Mouse (Mus musculus) kidney, adult 8-10 months (tissue): ENCODE measurements at regions not wholly inside any gene's neighbourhood (a gene's known extent, or its start where the extent isn't known, plus 50 kb on each side); places are given as distances from the start of the nearest gene placed in this dataset.
A peak's percentile ranks its signal among the peaks of the same experiment; 100 is the strongest.

ENCODE experiments used
- DNase-seq, 2 experiments: peaks; one replicate each; pipeline ENCODE4 v3.0.0; 2022

DNA sequence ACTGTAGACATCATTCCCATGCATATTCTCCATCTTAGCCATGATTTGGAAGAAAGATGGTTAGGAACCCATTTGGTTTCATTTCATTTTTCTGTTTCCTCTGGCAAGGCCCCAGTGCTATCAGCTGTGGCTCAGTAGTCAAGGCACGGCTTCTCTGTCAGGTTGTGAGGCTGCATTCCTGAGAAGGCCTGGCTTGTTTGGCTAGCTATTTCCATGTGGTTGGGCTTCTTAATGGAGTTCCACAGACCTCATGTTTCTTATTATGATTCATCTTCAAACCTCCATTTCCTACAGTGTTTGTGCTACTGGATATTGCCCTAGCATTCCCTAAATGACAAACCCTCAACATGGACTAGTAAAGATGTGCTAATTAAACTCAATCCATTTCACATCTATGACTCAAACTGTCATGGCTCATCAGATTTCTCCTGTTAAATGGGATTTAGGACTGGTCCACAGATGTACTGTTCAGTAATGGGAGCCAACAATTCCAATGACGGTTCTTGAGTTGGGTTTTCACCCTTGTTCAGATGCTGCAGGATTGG, 459.0 kb upstream of the Pou3f3 start:
- DNase-seq: no peak

DNA sequence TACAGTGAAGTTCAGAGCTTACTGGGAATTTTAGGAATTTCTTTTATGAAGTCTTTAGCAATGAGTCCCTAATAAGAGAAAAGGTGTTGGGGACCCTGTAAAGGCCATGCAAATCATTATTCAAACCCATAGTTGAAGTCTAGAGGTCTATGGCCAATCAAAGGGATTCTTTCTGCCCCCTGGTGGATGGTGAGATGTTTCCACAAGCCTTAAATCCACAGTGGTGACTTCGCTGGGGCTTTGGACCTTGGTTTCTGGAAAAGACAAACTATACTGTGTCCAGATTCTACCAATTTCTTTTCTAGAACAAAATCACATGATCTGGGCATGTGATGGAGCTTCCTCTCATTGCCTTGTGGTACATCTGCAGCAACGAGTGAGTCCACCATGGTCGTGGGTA, 457.2 kb upstream of the Pou3f3 start:
- DNase-seq: no peak

DNA sequence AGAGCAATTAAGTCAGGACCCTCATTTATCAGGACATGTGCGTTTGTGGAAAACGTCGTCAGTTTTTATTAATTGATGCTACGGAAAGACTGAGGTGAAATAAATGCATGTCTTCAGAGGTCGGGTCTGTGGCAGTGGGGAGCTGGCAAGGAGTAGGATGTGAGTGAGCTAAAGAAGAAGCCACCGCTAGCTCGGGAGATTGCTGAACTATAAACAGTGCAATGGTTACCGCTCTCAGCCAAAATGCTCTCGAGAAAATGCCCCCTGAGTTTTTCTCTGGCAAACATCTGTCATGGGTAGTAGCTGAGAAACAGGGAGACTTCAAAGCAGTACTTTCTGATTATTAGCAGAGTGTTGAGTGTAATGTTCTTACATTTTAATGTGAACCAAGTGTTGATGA, 454.4 kb upstream of the Pou3f3 start:
- DNase-seq: no peak

DNA sequence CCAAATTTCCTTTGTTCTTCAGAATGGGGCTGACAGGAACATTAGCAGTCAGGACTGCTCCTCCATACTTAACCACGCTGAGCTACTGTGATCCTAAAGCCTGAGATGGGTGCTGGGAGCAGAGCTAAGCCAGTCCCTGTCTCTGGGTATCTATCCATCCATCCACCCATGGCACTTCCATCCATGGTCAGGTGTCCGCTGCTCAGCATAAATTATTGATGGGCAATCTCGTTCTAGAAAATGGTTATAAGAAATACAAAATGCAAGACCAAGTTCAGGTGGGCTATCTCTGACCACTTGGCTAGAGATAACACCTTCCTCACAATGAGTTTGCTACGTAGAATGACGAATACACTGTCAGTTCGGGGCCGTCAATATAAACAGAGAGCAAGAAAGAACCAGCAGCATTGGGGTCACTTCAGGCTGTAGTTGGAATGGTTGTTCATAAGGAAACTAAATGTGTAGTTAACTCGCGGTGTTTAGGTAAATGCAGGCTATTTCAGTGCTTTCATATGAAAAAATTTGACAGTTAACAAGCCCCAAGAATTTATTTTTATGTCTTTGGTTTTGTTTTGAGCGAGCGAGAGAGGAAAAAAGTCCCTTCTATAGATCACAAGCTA, 453.9 kb upstream of the Pou3f3 start:
- DNase-seq: no peak

DNA sequence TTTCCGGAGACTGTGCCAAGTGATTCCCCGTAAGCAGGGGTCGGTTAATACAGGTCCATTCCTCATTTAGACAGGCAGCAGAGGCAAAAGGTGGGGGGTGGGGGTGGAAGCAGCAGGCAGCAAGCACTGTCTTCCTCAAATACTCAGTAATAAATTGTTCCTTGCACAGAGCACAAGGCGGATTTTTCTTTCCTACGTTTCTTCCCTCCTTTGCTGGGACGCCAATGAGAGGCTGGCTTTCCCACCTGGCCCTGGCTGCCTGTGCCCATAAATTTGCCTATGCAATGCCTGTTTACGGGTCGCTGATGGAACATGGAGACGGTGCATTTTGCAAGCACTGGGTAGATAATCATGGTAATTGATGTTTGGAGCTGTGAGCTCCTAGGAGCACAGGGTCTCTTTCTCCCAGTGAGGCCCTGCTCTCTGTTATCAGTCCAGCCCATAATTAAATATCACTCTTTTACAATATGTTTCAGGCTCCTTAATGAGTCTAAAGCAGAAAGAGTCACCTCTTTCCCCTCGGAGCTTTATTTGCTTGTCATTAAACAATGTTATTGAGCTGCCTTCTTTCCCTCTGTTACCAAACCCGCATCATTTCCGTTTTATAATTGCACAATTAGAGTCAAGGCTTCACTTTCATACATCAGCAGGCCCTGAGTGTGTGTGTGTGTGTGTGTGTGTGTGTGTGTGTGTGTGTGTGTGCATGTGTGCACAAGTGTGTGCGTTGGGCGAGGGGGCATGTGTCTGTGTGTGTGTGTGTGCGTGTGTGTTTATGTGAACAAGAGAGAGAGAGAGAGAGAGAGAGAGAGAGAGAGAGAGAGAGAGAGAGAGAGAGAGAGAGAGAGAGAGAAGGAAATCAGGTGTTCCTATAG, 452.7 kb upstream of the Pou3f3 start:
- DNase-seq: no peak

DNA sequence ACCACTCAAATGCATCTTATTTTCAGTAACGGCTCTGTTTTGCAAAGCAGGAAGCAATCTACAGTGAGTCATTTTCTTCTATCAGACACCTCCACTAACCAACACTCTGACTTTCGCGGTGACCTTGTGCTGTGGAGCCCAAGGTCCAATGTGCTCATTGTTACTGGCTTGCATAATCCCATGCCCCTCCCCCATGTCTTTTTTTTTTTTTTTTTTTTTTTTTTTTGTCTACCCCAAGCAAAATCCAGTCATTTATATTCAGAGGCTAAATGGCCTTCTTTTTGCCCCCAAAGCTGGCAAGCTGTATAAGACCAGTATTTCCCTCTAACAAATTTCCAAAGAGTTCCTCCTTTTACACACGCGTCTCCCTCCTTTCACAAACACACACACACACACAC, 452.1 kb upstream of the Pou3f3 start:
- no peak for DNase-seq

DNA sequence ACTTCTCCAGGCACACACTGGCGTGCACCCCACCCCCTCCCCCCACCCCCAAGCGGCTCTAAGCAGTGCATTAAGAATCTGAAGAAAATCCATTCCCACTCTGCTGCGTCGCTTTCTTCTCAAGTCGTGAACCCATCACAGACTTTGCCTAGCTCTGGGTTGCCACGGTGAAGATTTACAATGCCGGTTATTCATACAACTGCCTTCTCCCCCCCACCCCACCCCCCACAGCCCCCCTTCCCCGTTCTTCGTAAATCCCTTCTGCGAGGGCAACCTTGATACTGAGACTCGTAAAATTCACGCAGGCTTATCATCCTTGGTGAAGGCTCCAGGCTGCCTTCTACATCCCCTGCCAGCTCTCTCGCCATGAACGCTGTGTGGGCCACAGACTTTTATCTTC, 451.7 kb upstream of the Pou3f3 start:
- DNase-seq: no peak

DNA sequence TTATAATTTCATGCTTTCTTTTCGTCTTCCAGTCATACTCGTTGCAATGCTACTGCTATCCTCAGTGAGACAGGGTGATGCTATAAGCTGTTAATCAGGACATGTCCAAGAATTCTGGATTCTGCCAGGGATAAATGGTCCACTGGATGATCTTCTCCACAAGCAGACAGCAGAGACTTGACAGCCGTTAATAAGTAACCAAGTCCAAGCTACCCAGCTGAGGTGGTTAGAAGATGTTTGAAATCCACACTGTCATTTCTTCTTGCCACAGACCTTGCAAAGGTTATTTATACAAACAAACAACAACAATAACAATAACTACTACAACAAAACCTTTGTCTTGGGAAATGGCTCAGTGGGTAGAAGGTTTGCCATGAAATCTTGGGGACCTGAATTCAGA, 443.2 kb upstream of the Pou3f3 start:
- no peak for DNase-seq

DNA sequence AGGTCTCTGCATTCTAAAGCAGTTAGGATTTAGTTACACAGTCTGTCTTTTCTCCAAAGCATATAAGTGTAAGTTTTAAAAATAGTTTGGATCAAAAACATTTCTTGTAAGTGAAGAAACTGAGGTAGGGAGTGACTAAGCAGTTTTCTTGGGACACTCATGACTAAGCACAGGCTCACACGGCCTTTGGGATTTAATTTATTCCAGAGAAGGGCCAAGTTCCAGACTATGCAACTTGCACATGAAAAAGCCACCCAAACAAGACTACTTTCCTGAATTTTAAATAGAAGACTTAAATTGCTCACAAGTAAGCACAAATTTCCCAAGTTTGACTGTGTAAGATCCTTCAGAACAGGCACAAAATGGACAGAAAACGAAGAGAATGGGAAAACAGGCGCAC, 441.8 kb upstream of the Pou3f3 start:
- DNase-seq: no peak

DNA sequence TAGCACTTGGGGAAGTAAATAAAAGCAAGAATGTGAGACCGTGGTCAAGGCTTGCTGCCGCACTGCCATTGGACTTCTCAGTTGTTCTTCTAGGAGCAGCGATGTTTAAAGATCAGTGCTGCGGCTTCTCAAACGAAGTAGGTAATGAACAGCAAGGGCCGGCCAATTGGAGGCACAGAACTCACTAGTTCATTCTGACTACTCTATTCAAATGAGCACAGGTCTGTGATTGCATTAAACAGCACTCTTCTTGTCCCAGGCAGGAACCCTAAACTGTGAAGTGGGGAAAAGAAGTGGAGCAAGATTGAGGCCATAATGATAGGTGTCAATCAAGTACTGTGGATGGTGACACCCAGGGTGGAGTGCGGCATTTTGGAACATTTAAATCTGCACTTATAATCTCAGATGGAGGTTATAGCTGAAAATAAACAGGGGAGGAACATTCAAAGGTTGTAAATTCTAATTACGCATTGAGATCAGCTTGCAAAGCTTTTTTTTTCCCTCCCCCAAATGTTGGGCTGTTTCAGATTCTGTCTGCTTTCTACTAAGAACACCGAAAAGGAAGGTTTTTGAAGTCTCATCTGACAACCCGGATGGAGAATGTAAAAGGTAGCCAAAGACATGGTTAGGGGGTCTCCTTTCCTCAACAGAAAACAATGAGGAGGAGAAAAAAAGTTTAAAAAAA, 438.5 kb upstream of the Pou3f3 start:
- DNase-seq: no peak

DNA sequence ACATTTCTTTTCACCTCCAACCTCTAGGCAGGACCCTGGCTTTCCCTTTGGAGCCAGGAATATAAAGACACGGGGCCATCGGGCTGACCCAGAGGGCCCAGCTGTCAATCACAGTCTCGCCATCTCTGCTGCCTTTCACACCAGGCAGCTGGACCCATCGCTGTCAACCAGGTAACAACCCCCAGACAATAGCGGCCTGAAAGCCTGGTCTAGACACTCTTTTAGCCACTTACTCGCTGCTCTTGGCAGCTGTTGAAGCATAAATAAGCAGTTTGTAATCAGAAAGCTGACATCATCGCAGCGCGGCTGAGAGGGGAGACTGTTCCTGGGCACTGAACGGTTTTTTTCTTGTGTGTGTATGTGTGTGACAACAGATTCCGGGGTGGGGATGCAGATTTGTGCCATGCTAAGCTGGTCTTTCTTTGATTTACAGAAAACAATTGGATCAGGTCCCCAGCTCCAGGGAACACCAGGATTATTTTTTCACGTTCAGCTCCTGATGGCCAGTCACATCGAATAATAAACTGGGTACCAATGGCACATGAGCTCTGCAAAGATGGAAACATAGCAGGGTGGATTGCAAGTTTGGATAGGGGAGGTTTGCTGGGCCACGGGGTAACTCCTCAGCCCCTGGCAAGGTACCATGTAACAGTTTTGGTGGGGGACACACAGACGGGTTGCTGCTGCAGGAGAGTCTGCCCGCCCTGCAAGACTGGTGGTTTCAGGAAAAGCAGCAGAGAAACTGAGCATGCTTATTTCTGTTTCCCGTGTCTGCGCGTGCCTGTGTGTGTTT, 437.6 kb upstream of the Pou3f3 start:
- DNase-seq: no peak

DNA sequence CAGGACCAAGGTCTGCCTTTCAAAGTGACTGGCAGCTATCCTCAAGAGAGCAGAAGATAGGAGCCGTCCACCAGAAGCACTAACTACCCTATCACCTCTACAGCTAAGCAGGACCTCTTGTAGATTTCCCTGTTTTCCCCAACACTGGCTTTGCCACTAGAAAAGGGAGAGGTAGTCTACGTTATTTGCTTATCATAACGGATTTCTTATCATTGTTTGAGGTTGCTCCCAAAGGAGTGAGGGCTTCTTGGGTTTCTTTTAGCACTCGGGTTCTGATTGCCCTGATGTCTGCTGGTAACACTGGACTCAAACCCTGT, 437.0 kb upstream of the Pou3f3 start:
- no peak for DNase-seq

DNA sequence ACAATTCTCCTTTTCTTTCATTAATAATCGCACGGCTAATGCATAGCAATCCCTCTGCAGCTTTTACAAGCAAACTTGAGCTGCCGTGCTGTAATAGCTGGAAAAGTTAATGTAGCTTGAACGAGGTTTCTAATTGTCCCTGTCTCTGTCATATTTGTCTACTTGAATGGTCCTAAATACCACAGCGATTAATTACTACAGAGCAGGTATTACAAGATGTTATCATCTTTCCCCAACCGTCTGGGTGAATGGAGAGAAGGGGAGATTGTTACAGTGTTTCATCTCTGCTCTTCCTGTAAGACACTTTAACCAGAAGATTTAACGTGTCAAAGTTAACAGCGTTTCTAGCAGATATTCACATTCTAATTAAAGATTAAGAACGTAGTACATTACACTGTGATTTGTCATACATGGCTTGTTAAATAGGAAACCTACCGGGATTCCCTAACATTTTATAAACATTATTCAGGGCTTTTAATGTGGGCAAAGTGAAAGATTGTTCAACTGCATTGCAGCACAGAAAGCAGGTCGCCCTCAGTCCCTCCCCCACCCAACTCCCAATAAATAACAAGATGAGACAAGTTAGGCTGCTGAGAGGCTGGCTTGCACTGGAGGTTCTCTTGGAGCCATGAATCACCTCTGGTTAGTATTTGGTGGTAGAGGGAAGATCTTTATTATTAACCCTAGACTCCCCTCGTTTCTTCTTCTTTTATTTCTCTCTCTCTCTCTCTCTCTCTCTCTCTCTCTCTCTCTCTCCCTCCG, 436.2 kb upstream of the Pou3f3 start:
- no peak for DNase-seq

DNA sequence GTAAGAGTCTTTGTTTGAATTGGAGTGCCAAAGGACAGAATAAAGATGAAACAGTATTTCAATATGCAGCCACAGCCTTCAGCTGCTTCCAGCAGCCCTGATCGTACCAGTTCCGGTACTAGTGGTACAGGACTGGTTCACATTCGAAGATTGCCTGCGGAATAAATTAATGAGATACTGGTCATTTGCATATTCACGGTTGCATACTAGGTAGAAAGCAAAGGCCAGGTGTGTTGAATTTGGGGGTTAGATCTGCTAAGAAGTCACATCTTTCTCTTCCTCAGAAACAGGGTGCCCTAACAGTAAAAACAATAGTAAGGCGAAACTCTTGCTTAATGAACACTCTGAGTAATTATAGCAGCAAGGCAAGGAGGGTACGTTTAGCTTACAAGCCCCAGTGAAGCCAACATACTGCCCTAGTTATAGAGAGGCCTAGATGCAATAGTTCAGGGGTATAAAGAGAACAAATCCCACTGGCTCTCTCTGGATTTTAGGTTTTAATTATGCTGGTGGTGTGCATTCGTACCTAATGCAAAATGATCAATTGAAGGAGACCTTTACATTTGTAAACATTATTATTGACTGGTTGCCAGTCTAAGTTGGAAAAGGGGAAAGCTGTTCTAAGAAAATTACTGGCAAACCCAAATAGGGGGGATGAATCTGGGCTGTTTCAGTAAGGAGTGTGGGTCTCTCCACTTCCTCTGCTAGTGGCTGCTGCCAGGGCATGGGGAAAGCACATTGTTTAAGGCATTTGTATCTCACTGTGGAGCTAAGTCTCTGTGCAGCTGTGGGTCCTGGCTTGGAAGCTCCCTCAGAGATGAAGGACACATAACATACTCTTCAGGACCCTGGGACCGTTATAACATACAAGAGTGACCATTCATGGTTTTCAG, 435.3 kb upstream of the Pou3f3 start:
- DNase-seq: no peak

DNA sequence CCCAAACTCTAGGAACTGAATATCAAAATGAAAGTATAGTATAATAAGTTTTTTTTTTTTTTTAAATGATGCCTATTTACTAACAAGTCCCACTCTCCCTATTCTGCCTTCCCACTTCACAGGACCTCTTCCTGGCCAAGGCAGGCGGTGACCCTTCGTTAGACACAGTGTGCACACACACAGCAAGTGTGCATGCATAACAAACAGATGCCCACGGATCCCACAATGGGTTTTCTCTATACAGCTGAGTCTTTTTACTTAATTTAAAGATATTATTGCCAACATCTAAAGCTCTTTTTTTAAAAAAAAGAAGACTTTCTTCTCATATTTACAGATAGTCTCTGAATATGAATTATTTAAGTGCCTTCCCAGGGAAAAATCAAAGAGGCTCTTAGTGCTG, 434.5 kb upstream of the Pou3f3 start:
- no peak for DNase-seq

DNA sequence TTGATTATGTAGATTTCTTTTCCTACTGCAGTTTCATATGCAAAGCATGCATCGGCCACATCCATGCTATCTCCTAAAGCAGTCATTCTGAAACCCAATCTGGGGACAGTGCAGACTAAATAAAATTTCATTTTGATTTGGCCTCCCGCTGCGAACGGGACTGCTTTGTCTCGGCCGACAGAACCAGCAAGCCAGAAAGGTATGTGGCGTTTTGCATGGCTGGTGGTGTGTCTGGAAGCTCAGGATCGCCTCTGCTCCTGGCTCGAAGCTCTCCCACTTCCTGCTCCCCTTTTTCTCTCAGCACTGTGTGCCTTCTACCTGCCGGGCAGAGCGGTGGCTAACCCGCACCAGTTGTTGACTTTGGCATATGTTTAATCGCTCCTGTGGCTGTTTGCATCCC, 433.8 kb upstream of the Pou3f3 start:
- DNase-seq: peak; percentile 18 to 19

DNA sequence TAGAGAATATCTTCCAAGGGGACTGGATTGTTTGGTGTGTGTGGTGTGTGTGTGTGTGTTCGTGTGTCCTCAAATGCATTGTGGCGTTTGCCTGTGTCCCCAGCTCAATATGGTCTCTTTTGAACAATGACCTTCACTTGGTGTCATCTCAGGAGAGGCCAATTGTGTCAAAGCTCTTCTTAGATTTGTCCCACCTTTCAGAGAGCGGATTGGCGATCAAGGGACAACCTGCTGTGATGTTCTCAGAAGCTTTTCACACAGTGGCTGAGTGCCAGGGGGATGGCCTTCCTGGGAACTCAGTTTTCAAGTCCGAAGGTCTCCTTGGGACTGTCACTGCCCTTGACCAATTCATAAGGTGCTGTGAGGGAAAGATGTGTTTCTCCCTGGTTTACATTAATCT, 433.0 kb upstream of the Pou3f3 start:
- DNase-seq: peak in 1 of 2 experiments; percentile 28

DNA sequence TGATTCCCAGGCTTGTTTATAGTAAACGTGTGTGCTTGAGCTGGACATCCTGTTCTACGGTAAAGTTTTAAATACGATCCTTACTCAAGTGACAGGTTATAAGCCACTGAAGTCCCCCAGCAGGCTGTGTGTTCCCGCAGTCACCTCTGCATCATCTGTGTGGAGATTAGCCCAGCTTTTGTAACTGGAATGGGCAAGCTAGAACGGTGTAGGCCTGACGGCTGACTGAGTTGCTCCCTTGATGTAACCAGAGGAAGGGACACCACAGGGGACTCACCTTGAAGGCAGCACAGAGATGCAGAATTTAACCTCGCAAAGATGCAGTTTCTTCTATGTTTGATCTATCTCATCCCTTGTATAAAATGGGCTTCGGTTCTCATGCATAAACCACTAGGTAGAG, 418.4 kb upstream of the Pou3f3 start:
- no peak for DNase-seq

DNA sequence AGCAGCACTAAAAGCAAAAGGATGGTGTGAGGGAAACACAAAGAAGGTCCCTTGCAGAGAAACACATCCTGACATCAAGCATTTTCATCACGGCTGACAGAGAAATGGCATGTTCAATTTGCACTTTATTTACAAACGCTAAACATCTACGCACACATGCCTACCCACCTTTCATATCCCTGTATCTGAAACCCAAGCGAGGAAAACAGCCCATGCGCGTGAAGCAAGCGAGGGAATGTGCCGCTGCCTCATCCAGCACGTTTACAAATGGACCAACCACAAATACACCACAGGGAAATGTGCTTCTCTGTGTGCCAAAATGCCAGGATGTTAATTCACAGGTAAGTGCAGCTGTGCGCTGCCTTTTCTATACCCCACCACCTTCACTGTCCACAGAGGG, 399.7 kb upstream of the Pou3f3 start:
- no peak for DNase-seq

DNA sequence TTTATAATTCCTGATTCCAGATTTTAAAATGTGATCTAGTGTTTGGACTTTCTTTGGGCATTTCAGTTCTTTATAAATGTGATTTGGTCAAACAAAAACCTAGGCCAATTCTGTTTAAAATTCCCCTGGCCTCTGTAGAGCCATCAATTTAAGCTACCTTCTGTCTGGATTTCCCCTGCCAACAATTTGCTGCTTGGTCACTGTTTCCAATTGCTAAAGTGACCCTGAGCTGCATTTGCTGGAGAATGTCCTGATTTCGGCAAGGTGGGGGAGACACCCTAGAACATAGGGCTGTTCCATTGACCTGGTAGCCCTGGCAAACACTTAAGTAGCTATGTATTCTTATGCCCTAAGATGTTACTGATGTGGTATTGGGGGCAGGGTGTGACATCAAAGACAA, 386.3 kb upstream of the Pou3f3 start:
- DNase-seq: peak in 1 of 2 experiments; percentile 0

DNA sequence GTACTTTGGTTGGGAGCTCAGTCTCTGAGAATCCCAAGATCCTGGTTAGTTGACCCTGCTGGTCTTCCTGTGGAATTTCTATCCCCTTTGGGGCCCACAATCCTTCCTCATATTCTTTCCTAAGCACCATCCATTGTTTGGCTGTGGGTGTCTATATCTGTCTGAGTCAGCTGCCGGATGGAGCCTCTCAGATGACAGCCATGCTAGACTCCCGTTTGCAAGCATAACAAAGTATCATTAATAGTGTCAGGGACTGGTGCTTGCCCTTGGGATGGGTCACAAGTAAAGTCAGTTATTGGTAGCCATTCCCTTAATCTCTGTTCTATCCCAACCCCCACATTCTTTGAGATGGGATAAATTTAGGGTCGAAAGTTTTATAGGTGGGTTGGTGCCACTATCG, 382.1 kb upstream of the Pou3f3 start:
- DNase-seq: no peak
